Mouse (Mus musculus): ENCODE data around the gene a.
"Not testable (repeated sequence)": the region's sequence is repeated elsewhere in the genome, so short reads cannot be mapped to it uniquely, and the experiment has no call there.

The a gene

DNA sequence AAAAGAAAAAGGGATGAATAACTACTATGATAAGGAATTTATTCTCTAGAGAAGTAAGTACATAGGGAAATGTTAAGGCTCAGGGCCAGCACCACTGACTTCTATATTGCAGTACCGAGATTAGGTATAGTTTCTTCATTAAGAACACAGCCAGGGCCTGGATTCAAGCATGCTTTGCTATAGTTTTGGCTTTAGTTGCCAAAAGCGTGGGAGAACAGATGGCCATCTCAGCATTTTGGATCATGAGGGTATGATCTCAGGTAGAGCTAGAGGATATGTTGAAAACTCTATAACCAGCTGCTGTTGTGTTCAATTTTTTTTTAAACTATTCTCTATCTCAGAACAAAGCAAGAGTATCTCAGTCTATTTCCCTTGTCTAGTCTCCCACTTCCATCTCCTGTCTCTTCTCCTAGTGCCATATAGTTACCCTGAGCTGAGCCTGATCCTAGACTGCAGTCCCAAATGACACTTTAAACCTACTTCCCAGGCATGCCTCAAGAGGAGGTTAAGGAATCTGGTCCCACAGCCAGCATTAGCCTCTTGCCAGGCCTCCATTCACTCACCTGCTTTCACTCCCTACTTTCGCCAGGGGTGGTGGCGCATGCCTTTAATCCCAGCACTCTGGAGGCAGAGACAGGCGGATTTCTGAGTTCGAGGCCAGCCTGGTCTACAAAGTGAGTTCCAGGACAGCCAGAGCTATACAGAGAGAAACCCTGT is 43.1 kb downstream of the a start:
- no peak for DNase-seq (ENCODE audit: low read depth, low spot score)

GRCm38 (mm10) chr2:154836537-154836936 is 45.3 kb downstream of the a start:
- DNase-seq (ENCODE audit: low read depth, low spot score), result no peak

- no peak for DNase-seq (ENCODE audit: low read depth, low spot score)
Measured at GRCm38 (mm10) chr2:154848086-154848485, 56.9 kb downstream of the a start.

GRCm38 (mm10) chr2:154855383-154855782 is 64.2 kb downstream of the a start:
- peak; percentile 50 for DNase-seq (ENCODE audit: low read depth, low spot score)

- DNase-seq (ENCODE audit: low read depth, low spot score), result no peak
Measured at GRCm38 (mm10) chr2:154863672-154864071, 72.5 kb downstream of the a start.

DNA sequence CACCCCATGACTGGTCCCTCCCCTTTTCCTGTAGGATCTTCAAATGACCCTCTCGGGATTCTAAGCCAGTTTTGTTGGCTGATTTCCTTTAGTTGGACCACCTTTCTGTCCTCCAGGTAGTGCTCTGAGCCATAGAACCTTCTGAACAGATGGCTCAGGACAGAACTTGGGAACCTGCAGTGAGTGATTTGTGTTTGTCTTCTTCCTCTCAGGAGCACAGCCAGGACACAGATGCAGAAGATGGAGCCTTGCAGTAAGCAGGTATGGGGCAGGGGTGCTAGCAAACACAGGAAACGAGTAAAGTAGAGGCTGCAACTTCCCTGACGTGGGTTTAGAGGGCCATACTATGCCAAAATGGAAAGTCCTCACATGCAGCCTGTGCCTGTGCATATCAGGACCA is 74.5 kb downstream of the a start:
- DNase-seq (ENCODE audit: low read depth, low spot score), result no peak

DNA sequence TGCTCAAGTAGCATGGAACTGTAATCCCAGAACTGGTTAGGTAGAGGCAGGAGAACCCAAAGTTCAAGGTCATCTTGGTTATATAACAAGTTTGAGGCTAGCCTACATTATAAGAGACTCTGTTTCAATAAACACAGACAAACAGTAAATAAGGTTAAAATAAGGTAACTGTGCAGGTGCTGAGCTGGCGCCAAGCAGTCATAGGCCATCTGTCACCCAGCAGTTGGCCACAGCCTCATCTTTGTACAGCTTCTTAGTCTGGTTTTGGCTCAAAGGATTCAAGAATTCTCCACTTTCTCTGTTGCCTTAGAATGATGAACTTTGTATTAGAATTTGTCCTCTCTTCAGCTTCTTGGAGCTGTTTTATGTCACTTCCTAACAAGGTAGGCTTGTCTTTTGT is 76.9 kb downstream of the a start:
- DNase-seq (ENCODE audit: low read depth, low spot score), result no peak

GRCm38 (mm10) chr2:154869954-154870641 is 78.9 kb downstream of the a start:
- DNase-seq (ENCODE audit: low read depth, low spot score), result no peak

GRCm38 (mm10) chr2:154876621-154877020 is 85.4 kb downstream of the a start:
- no peak for DNase-seq (ENCODE audit: low read depth, low spot score)

GRCm38 (mm10) chr2:154891585-154891984 is 100.4 kb downstream of the a start:
- no peak for DNase-seq (ENCODE audit: low read depth, low spot score)

GRCm38 (mm10) chr2:154892201-154893044 is 101.2 kb downstream of the a start, which contains the start of gene Eif2s2:
Gene Eif2s2 (minus strand): TSS chr2:154892935.
- DNase-seq (ENCODE audit: low read depth, low spot score), result peak; percentile 99

- DNase-seq (ENCODE audit: low read depth, low spot score), result no peak
Measured at GRCm38 (mm10) chr2:154893045-154893385, 101.8 kb downstream of the a start.

DNA sequence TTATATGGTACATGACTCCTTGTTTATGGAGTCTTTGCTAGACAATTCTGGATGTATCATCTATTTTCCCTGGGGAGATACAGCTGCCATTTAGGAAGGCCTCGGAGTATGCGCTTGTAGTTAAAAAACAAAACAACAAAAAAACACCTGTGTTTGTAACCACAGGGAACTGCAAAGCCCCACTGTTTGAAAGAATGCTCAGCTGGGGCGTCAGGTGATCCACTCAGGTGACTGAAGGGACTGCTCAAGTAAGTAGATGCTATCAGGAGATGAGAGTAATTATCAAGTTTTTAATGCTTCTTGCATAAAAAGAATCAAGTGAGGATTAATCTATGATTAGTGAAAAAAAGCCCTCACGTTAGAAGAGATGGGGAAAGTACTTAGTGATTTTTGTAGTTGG is 102.3 kb downstream of the a start:
- no peak for DNase-seq (ENCODE audit: low read depth, low spot score)

GRCm38 (mm10) chr2:154899004-154899403 is 107.8 kb downstream of the a start:
- not testable (repeated sequence) for DNase-seq (ENCODE audit: low read depth, low spot score)

DNA sequence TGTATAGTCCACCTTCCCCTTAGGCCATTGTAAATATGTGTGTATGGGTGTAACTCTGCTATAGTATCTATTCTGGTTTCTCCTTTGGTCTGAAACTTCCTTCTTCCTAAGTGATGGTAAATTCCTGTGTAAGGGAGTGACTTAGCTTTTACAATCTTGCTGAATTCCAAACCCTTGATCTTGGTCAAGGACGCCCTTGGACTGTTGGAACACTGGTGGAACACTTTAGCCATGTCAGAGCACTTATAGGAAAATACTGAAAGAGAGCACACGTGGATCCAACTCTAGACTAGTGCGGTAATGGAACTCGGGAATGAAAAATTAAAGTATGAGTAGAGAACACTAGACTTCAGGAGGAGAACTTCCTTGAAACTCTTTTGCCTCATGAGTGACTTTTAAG is 108.2 kb downstream of the a start:
- DNase-seq (ENCODE audit: low read depth, low spot score), result not testable (repeated sequence)

- DNase-seq (ENCODE audit: low read depth, low spot score), result no peak
Measured at GRCm38 (mm10) chr2:154902111-154902510, 110.9 kb downstream of the a start.

DNA sequence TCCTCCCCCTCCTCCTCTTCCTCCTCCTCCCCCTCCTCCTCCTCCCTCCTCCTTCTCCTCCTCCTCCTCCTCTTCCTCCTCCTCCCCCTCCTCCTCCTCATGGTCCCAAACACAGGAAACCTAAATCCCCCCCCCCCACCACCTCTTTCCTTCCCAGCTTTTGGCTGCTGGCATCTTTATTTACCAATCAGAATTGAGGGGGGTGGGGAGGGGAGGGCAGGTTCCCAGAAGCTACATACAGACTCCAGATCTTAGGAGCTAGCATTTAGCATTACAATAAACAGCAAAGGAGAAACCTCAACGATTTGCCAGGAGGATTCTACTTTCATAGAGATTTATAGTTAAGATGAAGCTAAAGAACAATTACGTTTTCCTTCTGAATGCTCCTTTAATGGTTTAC is 114.6 kb downstream of the a start:
- DNase-seq (ENCODE audit: low read depth, low spot score), result no peak

- DNase-seq (ENCODE audit: low read depth, low spot score), result not testable (repeated sequence)
Measured at GRCm38 (mm10) chr2:154908223-154908622, 117.0 kb downstream of the a start.

DNA sequence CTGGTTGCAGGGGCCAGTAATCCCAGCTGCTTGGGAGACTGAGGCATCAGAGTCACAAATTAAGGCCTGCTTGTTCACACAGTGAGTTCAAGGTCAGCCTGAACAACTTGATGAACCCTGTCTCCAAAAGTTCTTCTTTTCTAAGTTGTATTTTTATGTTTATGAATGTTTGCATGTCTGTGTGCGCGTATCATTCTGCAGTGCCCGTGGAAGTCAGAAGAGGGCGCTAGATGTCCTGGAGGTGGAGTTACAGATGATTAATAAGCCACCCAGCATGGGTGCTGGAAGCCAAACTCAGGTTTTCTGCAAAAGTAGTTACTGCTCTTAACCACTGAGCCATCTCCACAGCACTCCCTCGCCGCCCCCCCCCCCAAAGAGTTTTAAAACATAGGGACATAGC is 118.6 kb downstream of the a start:
- no peak for DNase-seq (ENCODE audit: low read depth, low spot score)

DNA sequence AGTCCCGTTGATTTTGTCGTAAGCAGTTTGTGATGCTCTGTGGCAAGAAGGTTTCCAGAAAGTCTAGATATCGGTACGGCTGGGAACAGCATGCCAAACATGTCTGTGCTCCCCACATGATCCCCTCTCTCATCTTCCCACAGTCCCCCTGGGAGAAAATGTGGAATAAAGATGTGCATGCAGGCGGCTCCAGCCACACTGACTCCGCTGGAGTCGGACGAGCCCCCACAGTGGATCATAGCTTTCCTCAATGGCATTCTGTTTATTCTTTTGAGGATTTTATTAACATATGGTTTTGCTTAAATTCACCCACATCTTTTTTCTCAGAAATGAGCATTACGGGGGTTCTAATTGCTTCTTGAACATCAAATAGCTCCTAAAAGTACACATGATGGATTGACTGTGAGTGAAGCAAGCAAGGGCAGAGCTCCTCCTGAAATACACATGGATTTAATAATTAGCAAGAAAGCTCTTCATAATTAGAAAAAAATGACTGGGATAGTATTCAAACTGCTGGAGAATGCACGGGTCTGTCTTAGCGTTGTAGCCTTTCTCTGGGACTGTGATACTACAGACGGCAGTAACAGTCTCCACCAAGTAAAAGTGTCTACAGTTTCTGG is 124.8 kb downstream of the a start:
- no peak for DNase-seq (ENCODE audit: low read depth, low spot score)

GRCm38 (mm10) chr2:154916547-154916946 is 125.3 kb downstream of the a start:
- DNase-seq (ENCODE audit: low read depth, low spot score), result peak; percentile 20
